Mouse (Mus musculus) forebrain, embryonic 10.5 days (tissue): ENCODE data around the gene Ndufs8. TPM values are rescaled to one million over a fixed set of nuclear protein-coding genes. Genes with fewer than 3 reads are reported as not detected.

Experiments
- DNase-seq: peaks from one replicate; pipeline ENCODE4 v3.0.0-alpha.2; 2017; ENCODE audit warnings: low spot score; ENCODE audit errors: extremely low spot score
- H3K27ac ChIP-seq: fragments of 300-500 bp; sonication (generic); 2 replicates; pipeline ENCODE4 v1.5.1; 2016; ENCODE audit warnings: mild to moderate bottlenecking
- H3K27me3 ChIP-seq: fragments of 300-500 bp; sonication (generic); 2 replicates; pipeline ENCODE4 v1.6.1; 2016; ENCODE audit warnings: mild to moderate bottlenecking; ENCODE audit not compliant: poor library complexity, severe bottlenecking
- H3K36me3 ChIP-seq: fragments of 300-500 bp; sonication (generic); replicated peaks from 2 replicates; pipeline ENCODE4 v1.6.1; 2016; ENCODE audit warnings: mild to moderate bottlenecking, moderate library complexity
- H3K4me1 ChIP-seq: fragments of 300-500 bp; sonication (generic); 2 replicates; pipeline ENCODE4 v1.6.1; 2016
- H3K4me3 ChIP-seq: fragments of 300-500 bp; sonication (generic); 2 replicates; pipeline ENCODE4 v1.5.1; 2016; ENCODE audit warnings: mild to moderate bottlenecking, moderate library complexity
- H3K9me3 ChIP-seq: fragments of 300-500 bp; sonication (generic); 2 replicates; pipeline ENCODE4 v1.6.1; 2016; ENCODE audit warnings: mild to moderate bottlenecking, moderate library complexity
- WGBS: fragments of 180-500 bp; shearing (Covaris S2); methylation state at CpG from one replicate; pipeline ENCODE4 v1.1.7; 2016; 5-methylcytosine and 5-hydroxymethylcytosine counted together
- polyA plus RNA-seq: library from polyadenylated mRNA; unstranded; fragments of >200 nt; fragmentation: Nextera tagmentation; extraction: Ambion mirVana; gene quantifications from 2 replicates; pipeline ENCODE4 v1.2.1, GENCODE M21; 2016

Ndufs8 gene
- polyA plus RNA-seq, 1 experiment from 2014 or later, result 226 TPM

GRCm38 (mm10) chr19:3926685-3927084 lies 14.1 kb upstream of the Ndufs8 start:
- Histone ChIP-seq H3K9me3 (no peaks in the 10 kb centered on the region), H3K36me3 (no peaks in the 10 kb centered on the region), H3K4me1 (peaks cover 38% of the 10 kb centered on the region), H3K27me3 (no peaks in the 10 kb centered on the region), H3K4me3 (no peak overlapping the region), H3K27ac (no peak overlapping the region)
- WGBS, result 64% methylated on average over 6 of the region's 6 CpGs
- no peak for DNase-seq

DNA sequence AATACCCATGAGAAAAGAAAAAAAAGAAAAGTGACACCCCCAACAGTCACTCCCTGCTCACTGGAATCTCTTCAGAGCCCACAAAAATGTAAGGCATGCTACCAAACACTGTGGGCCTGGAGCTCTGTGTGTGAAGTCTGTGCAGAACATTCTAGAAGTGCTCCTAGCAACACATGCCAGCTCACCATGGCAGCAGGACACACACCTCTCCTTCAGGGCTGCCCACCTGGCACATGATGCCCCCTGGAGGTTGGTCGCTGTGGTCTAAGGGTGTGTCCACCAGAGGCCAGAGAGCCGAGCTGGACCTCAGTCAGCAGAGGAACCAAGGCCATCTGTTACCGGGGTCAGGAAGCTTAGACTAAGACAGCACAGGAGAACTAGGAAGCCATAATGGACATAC lies 13.7 kb upstream of the Ndufs8 start:
- 70% methylated on average over 3 of the region's 3 CpGs for WGBS
- H3K27me3 ChIP-seq, result no peaks in the 10 kb centered on the region
- H3K4me3 ChIP-seq, result no peak overlapping the region
- no peak for DNase-seq
- H3K36me3 ChIP-seq, result no peaks in the 10 kb centered on the region
- no peak overlapping the region for H3K27ac ChIP-seq
- peaks cover 38% of the 10 kb centered on the region for H3K4me1 ChIP-seq
- H3K9me3 ChIP-seq, result no peaks in the 10 kb centered on the region

GRCm38 (mm10) chr19:3925859-3926258 lies 13.3 kb upstream of the Ndufs8 start:
- Histone ChIP-seq H3K36me3 (no peaks in the 10 kb centered on the region), H3K9me3 (no peaks in the 10 kb centered on the region), H3K4me1 (peaks cover 38% of the 10 kb centered on the region), H3K27ac (no peak overlapping the region), H3K27me3 (no peaks in the 10 kb centered on the region), H3K4me3 (no peak overlapping the region)
- WGBS, result 88% methylated on average over 6 of the region's 6 CpGs
- no peak for DNase-seq

- DNase-seq, result no peak
- Histone ChIP-seq H3K4me3 (no peak overlapping the region), H3K9me3 (no peaks in the 10 kb centered on the region), H3K27ac (no peak overlapping the region), H3K36me3 (no peaks in the 10 kb centered on the region), H3K27me3 (no peaks in the 10 kb centered on the region), H3K4me1 (peaks cover 31% of the 10 kb centered on the region)
- 90% methylated on average over 7 of the region's 7 CpGs for WGBS
Observed at GRCm38 (mm10) chr19:3924868-3925267, 12.3 kb upstream of the Ndufs8 start.

GRCm38 (mm10) chr19:3924190-3924589 lies 11.6 kb upstream of the Ndufs8 start:
- Histone ChIP-seq H3K36me3 (no peaks in the 10 kb centered on the region), H3K4me1 (peaks cover 26% of the 10 kb centered on the region), H3K9me3 (no peaks in the 10 kb centered on the region), H3K27me3 (no peaks in the 10 kb centered on the region), H3K27ac (no peak overlapping the region), H3K4me3 (no peak overlapping the region)
- DNase-seq, result no peak
- WGBS, result 87% methylated on average over 8 of the region's 8 CpGs

GRCm38 (mm10) chr19:3923586-3923985 lies 11.0 kb upstream of the Ndufs8 start:
- Histone ChIP-seq H3K4me3 (no peak overlapping the region), H3K36me3 (no peaks in the 10 kb centered on the region), H3K27ac (peak overlapping the region; percentile 1; the same call in 1 of the 2 replicates), H3K4me1 (peaks cover 23% of the 10 kb centered on the region), H3K27me3 (no peaks in the 10 kb centered on the region), H3K9me3 (no peaks in the 10 kb centered on the region)
- DNase-seq, result no peak
- WGBS, result 65% methylated on average over 13 of the region's 13 CpGs

DNA sequence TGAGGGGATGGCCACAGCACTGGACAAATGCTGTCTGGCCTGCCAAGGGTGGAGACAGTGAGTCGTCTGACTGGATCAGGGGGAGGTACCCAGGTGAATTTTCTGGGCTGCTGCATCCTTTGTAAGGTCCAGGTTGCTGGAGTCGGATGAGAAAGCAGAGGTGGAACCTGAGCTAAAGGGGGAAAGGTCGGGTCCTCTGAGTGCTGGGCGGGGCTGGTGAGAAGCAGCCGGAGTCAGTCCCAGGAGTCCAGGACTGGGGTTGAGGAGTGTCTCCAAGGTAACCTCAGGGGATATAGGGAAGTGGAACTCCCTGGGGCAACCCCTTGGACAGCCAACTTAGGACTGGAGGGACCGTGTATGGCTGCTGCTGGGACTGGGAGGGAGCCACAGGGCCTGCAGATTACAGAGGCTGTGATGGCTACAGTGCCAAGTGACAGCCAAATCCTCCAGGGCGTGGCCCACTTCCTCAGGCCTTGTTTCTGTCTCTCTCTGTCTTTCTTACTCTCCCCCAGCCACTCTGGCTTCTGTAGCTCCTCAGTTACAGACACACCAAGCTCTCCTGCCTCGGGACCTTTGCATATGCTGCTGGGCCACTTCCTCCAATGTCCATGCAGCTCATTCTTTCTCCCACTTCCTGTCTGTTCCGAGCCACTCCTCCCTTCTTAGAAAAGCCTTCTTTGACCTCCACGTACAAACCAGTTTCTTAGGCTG lies 10.2 kb upstream of the Ndufs8 start:
- no peak overlapping the region for H3K4me3 ChIP-seq
- H3K27me3 ChIP-seq, result no peaks in the 10 kb centered on the region
- H3K9me3 ChIP-seq, result no peaks in the 10 kb centered on the region
- H3K4me1 ChIP-seq, result peaks cover 26% of the 10 kb centered on the region
- 58% methylated on average over 10 of the region's 10 CpGs for WGBS
- H3K27ac ChIP-seq, result peak overlapping the region; percentile 16; the same call in 1 of the 2 replicates
- no peak for DNase-seq
- H3K36me3 ChIP-seq, result no peaks in the 10 kb centered on the region

DNA sequence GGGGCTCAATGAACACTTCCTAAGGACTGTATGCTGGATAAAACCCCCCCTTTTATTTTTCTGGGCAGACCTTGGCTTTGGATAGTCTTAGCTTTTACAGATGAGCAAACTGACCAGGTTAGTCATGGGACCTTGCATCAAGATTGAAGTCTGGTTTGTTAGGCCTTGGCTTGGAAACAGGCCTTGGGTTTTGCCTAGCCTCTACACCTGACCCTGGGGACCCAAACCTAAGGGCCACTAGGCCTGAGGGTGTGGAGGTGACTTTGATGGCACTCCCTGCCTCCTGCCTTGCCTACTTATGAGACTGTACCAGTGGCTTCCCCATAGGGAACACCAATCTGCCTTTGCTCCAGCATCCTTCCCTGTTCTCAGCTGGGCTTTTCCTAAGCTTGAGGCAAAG lies 7.4 kb upstream of the Ndufs8 start:
- H3K4me3 ChIP-seq, result no peak overlapping the region
- H3K27me3 ChIP-seq, result no peaks in the 10 kb centered on the region
- no peaks in the 10 kb centered on the region for H3K36me3 ChIP-seq
- no peaks in the 10 kb centered on the region for H3K9me3 ChIP-seq
- peaks cover 23% of the 10 kb centered on the region for H3K4me1 ChIP-seq
- no peak overlapping the region for H3K27ac ChIP-seq
- no peak for DNase-seq

DNA sequence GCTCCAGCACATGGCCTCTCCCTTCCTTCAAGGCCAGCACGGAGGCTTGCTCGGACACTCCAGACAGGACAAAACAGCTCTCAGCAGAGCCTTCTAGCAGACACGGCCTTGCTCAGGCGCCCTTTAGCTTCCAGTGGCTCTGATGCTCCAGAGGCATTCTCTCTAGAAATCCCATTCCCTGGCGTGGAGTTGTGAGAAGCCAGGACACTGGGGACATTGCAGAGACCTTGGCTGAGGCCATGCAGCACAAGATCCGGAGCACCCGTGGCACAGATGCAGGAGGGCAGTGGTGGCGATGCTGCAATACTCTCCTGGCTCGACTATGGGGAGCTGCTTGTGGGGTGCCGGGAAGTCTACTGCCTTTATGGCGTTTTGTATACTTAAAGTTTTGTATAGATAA lies 4.2 kb upstream of the Ndufs8 start:
- no peak overlapping the region for H3K4me3 ChIP-seq
- no peaks in the 10 kb centered on the region for H3K9me3 ChIP-seq
- H3K27me3 ChIP-seq, result no peaks in the 10 kb centered on the region
- no peak overlapping the region for H3K27ac ChIP-seq
- 80% methylated on average over 11 of the region's 11 CpGs for WGBS
- peaks cover 21% of the 10 kb centered on the region for H3K4me1 ChIP-seq
- no peaks in the 10 kb centered on the region for H3K36me3 ChIP-seq
- DNase-seq, result no peak

DNA sequence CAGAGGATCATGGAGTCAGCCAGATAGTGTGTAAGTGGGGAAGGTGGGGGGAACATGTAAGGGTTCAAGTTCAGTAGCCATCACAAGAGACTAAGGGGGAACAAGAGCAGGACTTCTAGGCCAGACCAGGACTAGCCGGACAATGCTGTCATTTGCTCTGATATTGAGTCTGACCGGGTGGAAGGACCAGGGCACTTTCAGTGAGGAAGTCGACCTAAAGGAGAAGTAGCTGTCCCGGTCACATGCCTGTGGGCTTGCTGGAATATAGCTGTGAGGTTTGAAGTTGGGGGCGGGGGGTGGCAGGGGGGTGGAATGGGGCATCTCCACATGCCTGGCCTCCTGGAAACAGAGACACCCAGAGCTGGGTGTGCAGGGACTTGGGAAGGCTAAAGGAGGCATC lies 2.0 kb upstream of the Ndufs8 start:
- Histone ChIP-seq H3K36me3 (peaks cover 17% of the 10 kb centered on the region), H3K4me1 (peaks cover 27% of the 10 kb centered on the region), H3K27me3 (no peaks in the 10 kb centered on the region), H3K4me3 (no peak overlapping the region), H3K9me3 (no peaks in the 10 kb centered on the region), H3K27ac (no peak overlapping the region)
- DNase-seq, result no peak
- 89% methylated on average over 5 of the region's 5 CpGs for WGBS

- Histone ChIP-seq H3K4me1 (peaks cover 25% of the 10 kb centered on the region), H3K27ac (peak overlapping the region; percentile 89), H3K4me3 (peak overlapping the region; percentile 62), H3K27me3 (no peaks in the 10 kb centered on the region), H3K9me3 (no peaks in the 10 kb centered on the region), H3K36me3 (peaks cover 26% of the 10 kb centered on the region)
- DNase-seq, result no peak
- 87% methylated on average over 8 of the region's 8 CpGs for WGBS
Observed at GRCm38 (mm10) chr19:3913692-3914091, 1.1 kb upstream of the Ndufs8 start.

- 85% methylated on average over 5 of the region's 5 CpGs for WGBS
- no peak for DNase-seq
- H3K27ac ChIP-seq, result no peak overlapping the region
- H3K27me3 ChIP-seq, result peaks cover 11% of the 10 kb centered on the region
- H3K36me3 ChIP-seq, result peaks cover 36% of the 10 kb centered on the region
- peaks cover 47% of the 10 kb centered on the region for H3K4me1 ChIP-seq
- no peaks in the 10 kb centered on the region for H3K9me3 ChIP-seq
- H3K4me3 ChIP-seq, result no peak overlapping the region
Observed at GRCm38 (mm10) chr19:3910206-3910605, 2.4 kb downstream of the Ndufs8 start.

DNA sequence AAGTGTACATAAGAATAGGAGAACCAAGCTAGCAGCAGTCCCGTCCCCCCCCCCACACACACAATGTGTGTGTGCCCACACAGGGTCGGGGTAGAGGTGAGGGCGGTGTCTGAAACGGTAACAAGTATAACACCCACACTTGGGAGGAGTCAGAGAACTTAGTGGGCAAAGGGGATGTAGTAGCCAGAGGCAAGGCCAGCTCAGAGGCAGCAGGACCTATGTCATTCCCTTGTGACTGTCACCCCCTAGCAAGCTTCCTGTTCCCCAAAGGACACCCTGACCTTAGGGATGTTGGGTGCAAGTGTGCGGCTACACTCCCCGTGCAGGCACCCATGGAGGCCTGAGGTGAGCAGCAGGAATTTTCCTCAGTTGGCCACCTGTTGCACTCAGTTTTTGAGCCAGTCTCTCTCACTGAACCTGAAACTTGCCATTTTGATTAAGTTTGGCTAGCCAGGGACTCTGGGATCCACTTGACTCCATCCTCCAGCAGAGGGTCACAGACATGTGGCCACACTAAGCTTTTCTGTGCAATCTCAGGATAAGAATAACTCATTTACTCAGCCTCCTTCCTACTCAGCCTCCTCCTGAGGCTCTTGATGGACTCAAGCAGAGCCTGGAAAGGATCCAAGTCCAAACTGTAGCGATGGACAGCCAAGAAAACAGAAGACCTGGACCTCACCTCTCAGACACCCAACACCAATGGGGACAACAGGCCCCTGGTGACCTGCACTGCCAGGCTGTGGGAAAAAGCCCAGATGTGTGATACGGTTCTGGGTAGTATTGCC lies 4.5 kb downstream of the Ndufs8 start:
- WGBS, result 87% methylated on average over 8 of the region's 8 CpGs
- H3K27me3 ChIP-seq, result peaks cover 14% of the 10 kb centered on the region
- H3K4me3 ChIP-seq, result no peak overlapping the region
- no peak for DNase-seq
- no peak overlapping the region for H3K27ac ChIP-seq
- H3K4me1 ChIP-seq, result peaks cover 57% of the 10 kb centered on the region
- H3K36me3 ChIP-seq, result peaks cover 41% of the 10 kb centered on the region
- no peaks in the 10 kb centered on the region for H3K9me3 ChIP-seq
